Mouse (Mus musculus) intestine, postnatal 0 days (tissue): Measurements from ENCODE around the gene Alkbh1. TPM values are rescaled to one million over a fixed set of nuclear protein-coding genes. Genes with fewer than 3 reads are reported as not detected.
A peak's percentile ranks its signal among the peaks of the same experiment; 100 is the strongest.

Source experiments
- ATAC-seq: fragments of 200-750 bp; cut with Nextera tagmentation; 2 replicates; pipeline ENCODE4 v1.8.0; 2017; ENCODE audit warnings: mild to moderate bottlenecking, moderate TSS enrichment, moderate library complexity
- H3K27ac ChIP-seq: fragments of 300-500 bp; sonication (generic); 2 replicates; pipeline ENCODE4 v1.5.1; 2014; ENCODE audit warnings: mild to moderate bottlenecking, low read depth, low read length, moderate library complexity
- H3K27me3 ChIP-seq: fragments of 300-500 bp; sonication (generic); replicated peaks from 2 replicates; pipeline ENCODE4 v1.6.1; 2014; ENCODE audit warnings: low read length, mixed read lengths; ENCODE audit not compliant: control insufficient read depth, insufficient read depth
- H3K36me3 ChIP-seq: fragments of 300-500 bp; sonication (generic); 2 replicates; pipeline ENCODE4 v1.6.1; 2014; ENCODE audit warnings: mild to moderate bottlenecking, moderate library complexity; ENCODE audit not compliant: control insufficient read depth, insufficient read depth
- H3K4me1 ChIP-seq: fragments of 300-500 bp; sonication (generic); replicated peaks from 2 replicates; pipeline ENCODE4 v1.6.1; 2014; ENCODE audit warnings: antibody characterized with exemption, low read length, mixed read lengths; ENCODE audit not compliant: control insufficient read depth, insufficient read depth
- H3K4me2 ChIP-seq: fragments of 300-500 bp; sonication (generic); replicated peaks from 2 replicates; pipeline ENCODE4 v1.6.1; 2014; ENCODE audit warnings: low read depth, mild to moderate bottlenecking, moderate library complexity
- H3K4me3 ChIP-seq: fragments of 300-500 bp; sonication (generic); 2 replicates; pipeline ENCODE4 v1.5.1; 2014; ENCODE audit warnings: low read depth, low read length
- H3K9ac ChIP-seq: fragments of 300-500 bp; sonication (generic); 2 replicates; pipeline ENCODE4 v1.6.1; 2014; ENCODE audit warnings: mild to moderate bottlenecking, low read depth, low read length
- H3K9me3 ChIP-seq: fragments of 300-500 bp; sonication (generic); 2 replicates; pipeline ENCODE4 v1.6.1; 2016; ENCODE audit warnings: mixed run types; ENCODE audit not compliant: control insufficient read depth
- CTCF ChIP-seq: sonication (generic); IDR thresholded peaks from 2 replicates; pipeline ENCODE4 v1.5.1; 2016; ENCODE audit warnings: low read depth, mild to moderate bottlenecking, control low read depth, antibody characterized with exemption, moderate library complexity
- WGBS: fragments of 180-500 bp; shearing (Covaris S2); extraction: QIAGEN DNeasy Blood & Tissue Kit; methylation state at CpG from one replicate; pipeline ENCODE4 v1.1.7; 2014; 5-methylcytosine and 5-hydroxymethylcytosine counted together
- microRNA-seq: library from miRNA; unstranded; fragments of <30 nt; microRNA quantifications from one replicate; pipeline ENCODE4, GENCODE M21; 2016
- polyA plus RNA-seq: library from polyadenylated mRNA; unstranded; fragments of >200 nt; fragmentation: Nextera tagmentation; extraction: Ambion mirVana; gene quantifications from 2 replicates; pipeline ENCODE4 v1.2.1, GENCODE M21; 2015

The Alkbh1 gene
- polyA plus RNA-seq, 1 experiment from 2014 or later = 13.6 TPM

DNA sequence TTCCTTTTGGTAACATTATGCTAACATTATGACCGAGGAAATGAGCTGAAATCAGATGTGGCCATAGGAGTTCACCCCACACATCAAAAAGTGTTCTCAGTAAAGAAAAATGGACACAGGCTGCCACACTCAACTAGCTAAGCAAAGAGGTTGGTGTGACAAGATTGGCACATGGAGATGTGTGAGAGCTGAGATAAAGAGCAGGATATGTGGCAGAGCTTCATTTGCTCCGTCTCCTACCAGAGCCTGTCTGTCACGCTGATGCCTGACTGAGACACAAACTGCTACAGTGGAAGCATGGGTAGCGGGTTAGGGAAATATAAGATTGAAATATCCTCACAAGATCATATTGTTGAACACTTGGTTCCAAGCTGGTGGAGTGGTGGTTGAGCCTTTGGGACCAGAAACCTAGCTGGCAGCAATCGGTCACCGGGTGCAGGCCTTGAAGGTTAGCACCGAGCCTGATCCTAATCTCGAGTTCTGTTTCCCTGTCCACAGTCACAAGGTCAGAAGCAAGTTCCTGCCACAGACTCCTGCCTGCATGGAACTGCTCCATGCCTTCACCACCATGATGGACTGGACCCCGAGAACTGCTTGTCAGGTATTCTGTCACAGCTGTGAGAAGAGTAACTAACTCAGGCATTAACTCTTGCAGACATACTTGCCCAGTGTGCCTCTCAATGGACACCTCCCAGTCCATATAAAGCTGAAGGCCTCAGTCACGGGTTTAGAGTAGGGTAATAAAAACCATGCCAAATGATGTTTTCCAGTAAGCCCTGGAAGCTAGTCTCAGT is 63.0 kb downstream of the Alkbh1 start:
- no peak overlapping the region for H3K4me2 ChIP-seq
- TF ChIP-seq CTCF = no peak
- H3K9ac ChIP-seq = no peak overlapping the region
- no peaks in the 10 kb centered on the region for H3K9me3 ChIP-seq
- H3K27ac ChIP-seq = peak overlapping the region; percentile 31; the same call in 1 of the 2 replicates
- no peak overlapping the region for H3K4me3 ChIP-seq
- H3K27me3 ChIP-seq = no peaks in the 10 kb centered on the region
- 0 out of 2 replicates have a peak, but pooled peaks cover 2% of the 10 kb centered on the region for H3K4me1 ChIP-seq
- peak; percentile 70 for ATAC-seq
- H3K36me3 ChIP-seq = 0 out of 2 replicates have a peak, but pooled peaks cover 4% of the 10 kb centered on the region
- 63% methylated on average over 10 of the region's 10 CpGs for WGBS

DNA sequence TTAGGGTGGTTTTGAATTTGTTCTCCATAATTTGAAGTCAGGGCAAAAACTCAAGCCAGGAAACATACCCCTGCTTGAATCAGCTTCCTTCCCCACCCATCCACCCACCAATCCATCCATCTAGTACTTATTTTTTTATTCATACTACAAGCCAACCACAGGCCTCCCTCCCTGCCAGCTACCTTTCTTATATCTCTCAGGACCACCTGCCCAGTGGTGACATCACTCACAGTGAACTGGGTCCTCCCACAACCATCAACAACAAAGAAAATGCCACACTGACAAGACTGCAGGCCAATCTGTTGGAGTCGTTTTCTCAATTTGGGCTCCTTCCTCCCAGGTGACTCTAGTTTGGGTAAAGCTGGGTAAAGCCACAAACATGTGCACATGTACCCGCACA is 64.3 kb downstream of the Alkbh1 start:
- ATAC-seq = no peak
- H3K27ac ChIP-seq = no peak overlapping the region
- 81% methylated on average over 2 of the region's 2 CpGs for WGBS

More for the DNA sequence above, 64.3 kb downstream of the Alkbh1 start:
- Histone ChIP-seq H3K9ac (no peak overlapping the region), H3K4me1 (0 out of 2 replicates have a peak, but pooled peaks cover 2% of the 10 kb centered on the region), H3K9me3 (no peaks in the 10 kb centered on the region), H3K4me2 (no peak overlapping the region), H3K4me3 (no peak overlapping the region), H3K36me3 (0 out of 2 replicates have a peak, but pooled peaks cover 4% of the 10 kb centered on the region), H3K27me3 (no peaks in the 10 kb centered on the region)
- TF ChIP-seq CTCF = no peak

Small RNAs within 50 kb of the gene (microRNA-seq; reads per million reads assigned to microRNA genes)
- gene Mir3068 = 81.5 reads per million, percentile 45 among the genes with 10 or more reads in this experiment

Other genes starting within 250 kb of the Alkbh1 start
- gene Samd15, start 244.3 kb downstream of the Alkbh1 start, polyA plus RNA-seq = 0.33 and 0.94 TPM in 2 replicates
- 0.98 and 1.1 TPM in 2 replicates for gene Tmed8, start 243.6 kb downstream of the Alkbh1 start, polyA plus RNA-seq
- 0.14 and 0.21 TPM in 2 replicates for gene Noxred1, start 205.3 kb downstream of the Alkbh1 start, polyA plus RNA-seq
- 23.4 and 28.9 TPM in 2 replicates for gene Vipas39, start 177.8 kb downstream of the Alkbh1 start, polyA plus RNA-seq
- 69.7 and 78.3 TPM in 2 replicates for gene Ahsa1, start 177.5 kb downstream of the Alkbh1 start, polyA plus RNA-seq
- 0.23 and 0.55 TPM in 2 replicates for gene Ism2, start 144.3 kb downstream of the Alkbh1 start, polyA plus RNA-seq
- gene Sptlc2, start 55.7 kb downstream of the Alkbh1 start, polyA plus RNA-seq = 186 and 199 TPM in 2 replicates
- gene Slirp, start 121 bp downstream of the Alkbh1 start, polyA plus RNA-seq = 250 and 272 TPM in 2 replicates
- gene Snw1, start 28.3 kb upstream of the Alkbh1 start, polyA plus RNA-seq = 66.9 and 70.7 TPM in 2 replicates
- gene Gm5788, start 50.7 kb upstream of the Alkbh1 start, polyA plus RNA-seq = not detected in 2 replicates
- not detected in 2 replicates for gene Gm8300, start 70.3 kb upstream of the Alkbh1 start, polyA plus RNA-seq
- gene Oog1, start 158.7 kb upstream of the Alkbh1 start, polyA plus RNA-seq = not detected in 2 replicates
- not detected in 2 replicates for gene Gm4027, start 174.9 kb upstream of the Alkbh1 start, polyA plus RNA-seq
- not detected in 2 replicates for gene Gm16381, start 200.6 kb upstream of the Alkbh1 start, polyA plus RNA-seq